Mouse (Mus musculus): Measurements from ENCODE around the gene Gm7534. TPM values are rescaled to one million over a fixed set of nuclear protein-coding genes. Genes with fewer than 3 reads are reported as not detected.

The Gm7534 gene
- polyA plus RNA-seq, 1 experiment from 2014 or later: not detected

DNA sequence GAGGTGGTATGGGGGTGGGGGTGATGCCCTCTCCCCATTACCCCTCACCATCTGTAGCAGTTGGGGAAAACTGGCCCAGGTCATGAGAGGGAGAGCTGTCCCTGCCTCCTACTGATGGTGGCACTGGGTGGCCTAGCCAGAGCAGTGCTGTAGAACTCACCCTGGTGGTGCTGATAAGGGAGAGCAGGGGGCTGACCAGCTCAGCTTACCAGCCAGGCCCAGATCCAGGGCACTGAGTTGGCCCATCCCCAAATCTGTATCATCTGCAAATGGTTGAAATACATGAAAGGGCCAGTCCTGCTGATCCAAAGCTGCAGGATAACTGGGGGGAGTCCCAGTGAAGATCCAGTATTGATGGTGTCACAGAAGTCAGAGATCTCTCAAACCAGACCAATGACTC lies 21.0 kb downstream of the Gm7534 start:
- Histone ChIP-seq H3K36me3 (ENCODE audit: insufficient read depth, low read length) (no peaks in the 10 kb centered on the region), H3K27ac (ENCODE audit: low read length) (no peak overlapping the region), H3K4me1 (ENCODE audit: insufficient read depth, low read depth, low read length) (no peaks in the 10 kb centered on the region; the same call in 1 of the 2 replicates), H3K4me3 (ENCODE audit: low read depth, low read length) (no peak overlapping the region), H3K27me3 (replicated peaks; ENCODE audit: insufficient read depth, low read length) (no peaks in the 10 kb centered on the region), H3K9me3 (ENCODE audit: low read length) (no peaks in the 10 kb centered on the region), H3K9ac (replicated peaks; ENCODE audit: low read depth) (no peak overlapping the region), H3K4me2 (replicated peaks; ENCODE audit: low read depth, low read length) (no peak overlapping the region)
- no peak for ATAC-seq
- no peak for DNase-seq (ENCODE audit: low spot score)
- TF ChIP-seq EP300 (IDR thresholded peaks at IDR 0.05) (no peak), CTCF (IDR thresholded peaks at IDR 0.05) (no peak)

DNA sequence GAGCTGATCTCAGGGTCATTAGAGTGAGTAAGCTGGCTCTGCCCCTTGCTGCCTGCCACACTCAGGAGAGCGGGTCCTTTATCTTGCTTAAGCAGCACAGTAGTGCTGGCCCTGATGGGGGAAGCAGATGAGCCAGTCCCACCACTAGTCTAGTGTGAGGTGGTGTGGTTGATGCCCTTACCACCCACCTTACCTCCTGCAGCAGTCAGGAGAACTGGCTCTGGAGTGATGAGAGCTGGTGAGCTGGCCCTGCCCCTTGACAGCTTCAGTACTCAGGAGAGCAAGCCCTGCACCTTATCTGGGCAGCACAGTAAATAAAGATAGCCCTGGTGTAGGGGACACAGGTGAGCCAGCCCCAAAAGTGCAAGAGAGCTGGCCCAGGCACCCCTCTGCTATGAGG lies 21.7 kb downstream of the Gm7534 start:
- ATAC-seq: no peak
- TF ChIP-seq EP300 (IDR thresholded peaks at IDR 0.05) (no peak), CTCF (IDR thresholded peaks at IDR 0.05) (no peak)
- Histone ChIP-seq H3K9ac (replicated peaks; ENCODE audit: low read depth) (no peak overlapping the region), H3K27me3 (replicated peaks; ENCODE audit: insufficient read depth, low read length) (no peaks in the 10 kb centered on the region), H3K9me3 (ENCODE audit: low read length) (no peaks in the 10 kb centered on the region), H3K4me2 (replicated peaks; ENCODE audit: low read depth, low read length) (no peak overlapping the region), H3K36me3 (ENCODE audit: insufficient read depth, low read length) (no peaks in the 10 kb centered on the region), H3K27ac (ENCODE audit: low read length) (no peak overlapping the region), H3K4me3 (ENCODE audit: low read depth, low read length) (no peak overlapping the region), H3K4me1 (ENCODE audit: insufficient read depth, low read depth, low read length) (no peaks in the 10 kb centered on the region; the same call in 1 of the 2 replicates)
- DNase-seq (ENCODE audit: low spot score): no peak
- 87% methylated on average over 1 of the region's 1 CpGs for WGBS

DNA sequence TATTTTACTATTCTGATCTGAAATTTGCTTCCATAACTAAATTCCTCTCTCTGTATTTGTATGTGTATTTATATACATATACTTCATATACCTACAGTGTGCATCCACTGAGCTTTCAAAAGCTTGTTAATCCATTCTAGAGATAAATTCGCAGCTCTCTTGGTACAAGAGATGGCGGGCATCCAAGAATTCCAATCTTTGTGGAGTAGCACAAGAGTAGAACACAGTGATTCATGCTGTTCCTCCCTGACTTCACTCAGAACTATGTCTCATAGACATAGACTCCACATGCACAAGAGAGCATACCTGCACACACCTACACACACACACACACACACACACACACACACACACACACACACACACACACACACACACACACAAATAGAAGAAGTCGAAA lies 30.4 kb downstream of the Gm7534 start:
- DNase-seq (ENCODE audit: low spot score): peak; percentile 41

DNA sequence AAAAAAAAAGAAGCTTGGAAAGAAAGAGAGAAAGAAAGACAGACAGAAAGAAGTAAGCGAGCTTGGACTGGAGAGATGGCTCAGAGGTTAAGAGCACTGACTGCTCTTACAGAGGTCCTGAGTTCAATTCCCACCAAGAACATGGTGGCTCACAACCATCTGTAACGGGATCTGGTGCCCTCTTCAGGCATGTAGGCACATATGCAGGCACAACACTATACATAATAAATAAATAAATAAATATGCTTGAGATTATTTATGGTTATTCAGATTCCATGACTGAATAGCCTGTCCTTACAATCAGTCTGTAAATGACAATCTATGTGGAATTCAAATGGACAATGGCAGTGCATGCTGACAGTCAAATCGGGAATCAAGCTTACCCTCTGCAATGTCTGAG lies 35.9 kb downstream of the Gm7534 start:
- Histone ChIP-seq H3K4me1 (ENCODE audit: insufficient read depth, low read depth, low read length) (no peaks in the 10 kb centered on the region), H3K9me3 (ENCODE audit: low read length) (no peaks in the 10 kb centered on the region), H3K4me3 (ENCODE audit: low read depth, low read length) (no peak overlapping the region), H3K9ac (replicated peaks; ENCODE audit: low read depth) (no peak overlapping the region), H3K36me3 (ENCODE audit: insufficient read depth, low read length) (no peaks in the 10 kb centered on the region), H3K27ac (ENCODE audit: low read length) (no peak overlapping the region), H3K27me3 (replicated peaks; ENCODE audit: insufficient read depth, low read length) (no peaks in the 10 kb centered on the region), H3K4me2 (replicated peaks; ENCODE audit: low read depth, low read length) (no peak overlapping the region)
- ATAC-seq (no peak), DNase-seq (ENCODE audit: low spot score) (no peak)
- TF ChIP-seq CTCF (IDR thresholded peaks at IDR 0.05) (peak; percentile 30; the same call in 1 of the 2 replicates), EP300 (IDR thresholded peaks at IDR 0.05) (no peak)
- WGBS: 92% methylated on average over 3 of the region's 3 CpGs

More for the DNA sequence above, 30.4 kb downstream of the Gm7534 start:
- H3K4me3 ChIP-seq (ENCODE audit: low read depth, low read length): no peak overlapping the region
- TF ChIP-seq CTCF (IDR thresholded peaks at IDR 0.05) (no peak), EP300 (IDR thresholded peaks at IDR 0.05) (no peak)
- no peak overlapping the region for H3K27ac ChIP-seq (ENCODE audit: low read length)
- no peak for ATAC-seq
- WGBS: 56% methylated on average over 3 of the region's 3 CpGs
- H3K9me3 ChIP-seq (ENCODE audit: low read length): no peaks in the 10 kb centered on the region
- no peaks in the 10 kb centered on the region for H3K27me3 ChIP-seq (replicated peaks; ENCODE audit: insufficient read depth, low read length)
- H3K4me2 ChIP-seq (replicated peaks; ENCODE audit: low read depth, low read length): no peak overlapping the region
- H3K4me1 ChIP-seq (ENCODE audit: insufficient read depth, low read depth, low read length): no peaks in the 10 kb centered on the region
- no peaks in the 10 kb centered on the region for H3K36me3 ChIP-seq (ENCODE audit: insufficient read depth, low read length)
- H3K9ac ChIP-seq (replicated peaks; ENCODE audit: low read depth): no peak overlapping the region

DNA sequence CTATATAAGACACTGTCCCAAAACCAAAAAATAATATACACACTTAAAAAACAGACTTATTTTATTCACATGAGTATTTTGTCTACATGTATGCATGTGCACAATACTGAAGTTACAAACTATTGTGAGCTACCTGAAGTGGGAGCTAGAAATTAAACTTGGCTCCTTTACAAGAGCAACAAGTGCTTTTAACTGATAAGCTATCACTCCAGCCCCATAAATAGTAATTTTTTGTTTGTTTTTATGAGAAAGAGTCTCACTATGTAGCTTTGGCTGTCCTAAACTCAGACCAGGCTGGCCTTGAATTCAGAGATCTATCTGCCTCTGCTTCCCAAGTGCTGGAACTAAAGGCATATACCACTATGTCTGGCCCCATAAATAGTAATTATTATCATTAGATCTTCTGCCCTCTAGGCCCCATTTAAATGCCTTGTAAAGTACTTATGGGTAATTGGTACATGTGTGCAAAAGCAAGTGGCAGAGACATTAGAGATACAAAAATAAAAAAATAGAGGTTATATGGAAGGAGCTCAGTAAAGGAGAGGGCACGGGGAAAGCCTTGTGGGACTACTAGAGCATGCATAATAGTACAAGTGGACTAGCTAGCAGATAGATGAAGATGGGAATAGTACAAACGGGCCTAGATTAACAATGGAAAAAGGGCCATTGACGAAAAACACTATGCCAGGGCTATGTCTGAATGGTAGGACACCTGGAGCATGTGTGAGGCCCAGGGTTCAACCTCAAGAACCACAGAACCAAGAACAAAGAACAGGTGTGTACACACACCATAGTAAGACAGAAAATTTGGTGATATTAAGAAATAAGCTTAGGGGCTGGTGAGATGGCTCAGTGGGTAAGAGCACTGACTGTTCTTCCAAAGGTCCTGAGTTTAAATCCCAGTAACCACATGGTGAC lies 37.0 kb downstream of the Gm7534 start:
- no peak overlapping the region for H3K9ac ChIP-seq (replicated peaks; ENCODE audit: low read depth)
- no peak overlapping the region for H3K27ac ChIP-seq (ENCODE audit: low read length)
- no peak overlapping the region for H3K4me2 ChIP-seq (replicated peaks; ENCODE audit: low read depth, low read length)
- H3K4me1 ChIP-seq (ENCODE audit: insufficient read depth, low read depth, low read length): no peaks in the 10 kb centered on the region
- H3K36me3 ChIP-seq (ENCODE audit: insufficient read depth, low read length): no peaks in the 10 kb centered on the region
- TF ChIP-seq CTCF (IDR thresholded peaks at IDR 0.05) (no peak), EP300 (IDR thresholded peaks at IDR 0.05) (0 out of 2 replicates have a peak, but pooled peaks have one; percentile 8)
- H3K4me3 ChIP-seq (ENCODE audit: low read depth, low read length): no peak overlapping the region
- 91% methylated on average over 3 of the region's 3 CpGs for WGBS
- ATAC-seq (0 out of 2 replicates have a peak, but pooled peaks have one; percentile 12), DNase-seq (ENCODE audit: low spot score) (no peak)
- no peaks in the 10 kb centered on the region for H3K9me3 ChIP-seq (ENCODE audit: low read length)
- no peaks in the 10 kb centered on the region for H3K27me3 ChIP-seq (replicated peaks; ENCODE audit: insufficient read depth, low read length)

DNA sequence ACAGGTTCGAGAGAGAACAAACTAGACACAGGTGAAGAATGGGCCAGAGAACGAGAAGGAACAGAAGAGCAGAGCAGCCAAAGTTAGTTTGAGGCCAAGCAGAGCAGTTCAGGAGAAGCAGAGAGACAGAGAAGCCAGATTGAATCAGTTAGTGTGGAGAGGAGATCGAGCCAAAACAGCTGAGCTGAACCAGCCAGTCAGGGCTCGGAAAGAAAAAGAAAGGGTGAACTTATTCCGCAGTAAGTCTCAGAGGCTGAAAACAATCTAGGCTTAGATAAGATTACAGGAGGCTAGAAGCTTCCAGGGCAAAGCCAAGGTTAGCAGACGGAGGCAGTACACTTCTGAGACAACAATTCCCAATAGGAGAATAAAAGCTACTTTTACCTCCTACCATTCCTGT lies 37.8 kb downstream of the Gm7534 start:
- WGBS: 57% methylated on average over 6 of the region's 6 CpGs
- no peak for ATAC-seq
- no peak overlapping the region for H3K4me3 ChIP-seq (ENCODE audit: low read depth, low read length)

More for the DNA sequence above, 37.8 kb downstream of the Gm7534 start:
- H3K27me3 ChIP-seq (replicated peaks; ENCODE audit: insufficient read depth, low read length): no peaks in the 10 kb centered on the region
- no peak overlapping the region for H3K27ac ChIP-seq (ENCODE audit: low read length)
- no peak overlapping the region for H3K4me2 ChIP-seq (replicated peaks; ENCODE audit: low read depth, low read length)
- no peak for DNase-seq (ENCODE audit: low spot score)
- no peaks in the 10 kb centered on the region for H3K9me3 ChIP-seq (ENCODE audit: low read length)
- H3K4me1 ChIP-seq (ENCODE audit: insufficient read depth, low read depth, low read length): no peaks in the 10 kb centered on the region
- TF ChIP-seq CTCF (IDR thresholded peaks at IDR 0.05): no peak
- no peak for TF ChIP-seq EP300 (IDR thresholded peaks at IDR 0.05)
- no peak overlapping the region for H3K9ac ChIP-seq (replicated peaks; ENCODE audit: low read depth)
- no peaks in the 10 kb centered on the region for H3K36me3 ChIP-seq (ENCODE audit: insufficient read depth, low read length)
